Mouse (Mus musculus) cerebellum, postnatal 14 days (tissue): ENCODE data around the gene Vps29.

Experiments
- DNase-seq, 2 experiments: peaks; one replicate each; pipeline ENCODE4 v3.0.0; 2021; ENCODE audit warnings: mixed read lengths in 2 of 2

The Vps29 gene

DNA sequence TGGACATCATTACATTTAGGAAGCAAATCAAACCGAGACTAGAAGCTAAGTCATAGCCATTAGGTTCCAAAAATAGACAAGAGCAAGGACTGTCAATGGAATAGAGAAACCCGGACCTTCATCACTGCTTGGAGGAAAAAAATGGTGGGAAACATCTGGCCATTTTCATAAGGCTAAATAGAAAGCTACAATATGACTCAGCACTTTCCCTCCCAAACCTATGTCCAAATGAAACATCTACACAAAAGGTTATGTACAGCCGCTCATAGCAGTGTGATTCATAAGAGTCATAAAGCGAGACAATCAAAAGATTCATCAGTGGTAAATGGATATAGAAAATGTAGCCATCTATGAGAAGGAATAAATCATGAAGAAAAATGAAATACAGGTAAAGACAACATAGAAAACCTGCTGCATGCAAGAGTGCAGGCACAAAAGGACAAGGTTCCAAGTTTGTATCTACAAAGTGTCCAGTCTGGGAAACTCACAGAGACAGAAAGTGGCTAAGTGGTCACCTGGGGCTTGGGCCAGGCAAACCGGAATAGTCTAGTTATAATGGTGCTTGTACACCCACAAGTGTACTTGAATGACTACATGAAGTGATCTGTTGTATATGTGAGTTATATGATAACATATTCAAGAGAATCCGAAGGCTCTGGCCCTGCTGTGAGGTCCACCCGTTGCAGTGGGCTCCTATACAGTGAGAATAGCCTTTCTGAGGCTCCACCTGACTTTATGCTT is 17.4 kb upstream of the Vps29 start:
- no peak for DNase-seq

DNA sequence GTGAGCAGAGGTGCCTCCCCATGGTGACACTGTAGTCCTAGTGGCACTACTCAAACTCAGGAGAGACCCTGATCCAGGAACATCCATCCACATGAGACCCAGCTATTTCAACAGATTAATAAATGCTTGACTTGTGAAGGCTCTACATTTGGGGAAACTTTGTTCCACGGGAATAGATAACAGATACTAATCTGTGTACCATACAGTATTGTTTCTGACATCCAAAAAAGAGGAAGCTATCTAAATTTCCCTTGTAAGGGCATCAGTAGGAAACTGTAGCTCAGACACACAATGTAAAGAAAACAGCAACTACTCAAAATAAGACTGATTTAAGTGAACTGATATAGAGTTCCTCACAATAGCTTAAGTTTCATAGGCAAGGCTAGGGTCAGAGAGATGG is 11.3 kb upstream of the Vps29 start:
- no peak for DNase-seq

DNA sequence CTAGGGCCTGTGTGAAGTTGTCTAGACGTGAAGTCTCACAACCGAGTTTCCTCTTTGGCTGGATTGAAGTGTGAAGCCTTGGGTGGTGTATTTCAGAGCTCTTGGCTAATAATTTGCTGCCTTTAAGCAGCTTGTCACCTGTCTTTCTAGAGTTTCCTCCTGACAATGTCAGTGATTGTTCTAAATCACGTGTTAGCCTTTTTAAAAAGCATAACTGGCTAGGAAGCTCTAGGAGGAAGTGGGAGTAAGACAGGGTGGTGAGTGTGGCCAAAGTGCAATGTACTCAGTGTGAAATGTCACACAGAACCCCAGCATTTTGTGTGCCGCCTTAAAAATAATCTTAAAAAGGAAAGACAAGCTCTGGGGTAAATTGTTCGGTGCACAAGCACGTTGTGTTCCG is 10.4 kb upstream of the Vps29 start:
- DNase-seq: no peak

DNA sequence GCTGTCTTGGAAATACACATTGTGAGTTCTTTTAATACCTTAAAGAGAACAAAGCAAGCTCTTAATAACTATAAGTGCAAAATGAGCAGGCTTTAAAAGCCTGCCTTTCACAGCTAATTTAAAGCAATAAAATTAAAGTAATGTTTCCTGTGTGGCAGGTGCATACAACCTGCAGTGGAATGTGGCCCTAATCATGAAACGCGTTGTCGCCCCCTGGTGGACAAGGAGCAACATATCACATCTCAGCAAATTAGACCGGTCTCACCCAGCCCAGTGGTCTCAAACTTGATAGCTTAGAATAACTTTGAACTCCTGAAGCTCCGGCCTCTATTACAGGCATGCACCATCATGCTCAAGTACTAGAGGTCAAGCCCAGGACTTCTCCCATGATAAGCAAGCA is 9.9 kb upstream of the Vps29 start:
- peak; percentile 90 to 91 for DNase-seq

DNA sequence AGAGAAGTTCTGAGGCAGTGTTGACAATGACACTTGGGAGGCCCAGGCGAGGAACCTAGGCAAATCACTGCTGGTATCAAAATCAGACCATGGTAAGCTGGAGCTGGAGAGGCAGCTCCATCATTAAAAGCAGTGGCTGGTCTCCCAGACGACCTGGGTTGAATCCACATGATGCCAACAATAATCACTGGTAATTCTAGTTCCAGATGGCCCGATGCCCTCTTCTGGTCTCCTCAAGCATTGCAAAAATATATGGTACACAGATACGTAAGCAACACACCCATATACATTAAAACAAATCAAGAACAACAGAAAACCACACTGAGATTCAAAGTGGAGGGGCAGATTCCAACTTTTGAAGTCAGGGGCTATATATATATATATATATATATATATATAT is 8.4 kb upstream of the Vps29 start:
- DNase-seq: peak; percentile 43 to 50

DNA sequence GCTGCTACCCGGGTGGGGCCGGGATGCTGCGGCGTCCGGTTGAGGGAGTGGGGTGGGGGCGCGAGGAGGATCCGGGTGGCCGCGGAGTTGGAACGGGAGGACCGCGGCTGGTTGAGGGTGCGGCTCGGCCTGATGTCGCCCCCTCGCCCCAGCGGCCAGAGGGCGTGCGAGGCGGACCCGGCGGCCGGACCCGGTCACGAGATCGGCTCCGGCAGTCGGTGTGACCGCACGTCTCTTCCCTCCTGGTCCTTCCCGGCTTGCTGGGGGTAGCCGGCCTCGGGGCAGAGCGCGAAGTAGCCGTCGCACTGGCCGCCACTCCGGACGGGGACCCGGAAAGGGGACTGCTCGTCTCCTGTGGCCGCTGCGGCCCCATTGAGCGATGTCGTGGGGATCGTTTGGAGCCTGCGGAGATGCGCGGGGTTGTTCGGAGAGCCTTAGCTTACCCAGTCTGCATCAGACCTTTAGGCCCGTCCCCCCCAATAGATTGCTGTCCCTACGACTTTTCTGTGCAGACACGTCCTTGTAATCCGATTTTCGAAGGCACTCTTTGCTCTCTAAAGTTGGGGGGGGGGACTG is 411 bp downstream of the Vps29 start:
- DNase-seq: no peak

DNA sequence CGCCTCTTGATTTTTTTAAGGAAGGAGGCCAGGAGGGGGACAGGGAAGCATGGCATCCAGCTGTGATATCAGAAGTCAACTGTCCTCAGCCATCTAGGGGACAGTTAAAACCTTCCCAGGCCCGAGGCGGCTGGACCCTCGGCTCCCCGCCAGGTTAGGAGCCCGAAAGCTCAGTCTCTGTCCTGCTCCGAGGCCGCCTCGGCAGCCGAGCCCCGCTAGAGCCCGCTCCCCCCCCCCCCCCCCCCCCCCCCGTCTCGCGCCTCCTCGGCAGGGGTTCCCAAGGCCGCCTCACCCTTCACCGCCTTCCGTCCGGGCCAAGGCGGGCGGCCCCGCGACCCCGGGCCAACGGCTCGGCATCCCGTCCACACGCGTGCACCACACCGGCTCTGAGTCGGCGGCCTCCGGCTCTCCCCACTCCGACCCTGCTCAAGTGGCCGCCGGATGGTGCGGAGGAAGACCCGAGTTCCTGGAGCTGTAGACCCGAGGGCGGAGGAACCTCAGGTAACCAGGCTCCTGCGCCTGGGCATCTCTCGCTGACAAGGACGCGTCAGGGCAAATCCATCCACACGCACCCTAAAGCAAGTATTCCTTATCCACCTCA is 17.5 kb downstream of the Vps29 start, which contains the start of gene Gpn3:
Gpn3 (plus strand) TSS at position 286 of the 601 bp plus-strand sequence.
- DNase-seq: peak in 1 of 2 experiments; percentile 70

DNA sequence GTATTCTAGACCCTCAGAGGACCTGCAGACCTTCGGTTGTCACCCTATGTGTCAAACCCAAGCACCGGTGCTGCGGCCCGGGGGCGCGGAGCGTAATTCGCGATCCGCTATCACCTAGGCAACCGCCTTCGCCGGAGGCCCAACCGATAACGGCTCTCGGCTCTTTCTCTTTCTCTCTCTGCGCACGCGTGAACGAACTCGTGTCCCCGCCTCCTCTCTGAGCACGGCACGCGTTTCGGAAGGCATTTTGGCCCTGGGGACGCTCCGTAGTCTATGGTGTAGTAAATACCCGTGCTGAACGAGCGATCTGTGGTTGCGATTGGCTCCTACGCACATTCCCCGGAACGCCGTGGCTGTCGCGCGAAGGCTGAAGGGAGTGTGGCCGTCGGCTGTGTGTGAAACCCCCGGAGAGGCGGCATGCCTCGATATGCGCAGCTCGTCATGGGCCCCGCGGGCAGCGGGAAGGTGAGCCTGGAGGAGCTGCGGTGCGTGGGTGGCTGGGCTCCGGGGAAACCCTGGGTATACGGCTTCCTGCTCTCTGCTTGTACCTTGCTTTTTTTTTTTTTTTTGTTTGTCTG is 18.1 kb downstream of the Vps29 start, which contains the start of gene Fam216a:
Fam216a (minus strand) TSS at position 173 of the 578 bp plus-strand sequence.
- peak; percentile 99 for DNase-seq

DNA sequence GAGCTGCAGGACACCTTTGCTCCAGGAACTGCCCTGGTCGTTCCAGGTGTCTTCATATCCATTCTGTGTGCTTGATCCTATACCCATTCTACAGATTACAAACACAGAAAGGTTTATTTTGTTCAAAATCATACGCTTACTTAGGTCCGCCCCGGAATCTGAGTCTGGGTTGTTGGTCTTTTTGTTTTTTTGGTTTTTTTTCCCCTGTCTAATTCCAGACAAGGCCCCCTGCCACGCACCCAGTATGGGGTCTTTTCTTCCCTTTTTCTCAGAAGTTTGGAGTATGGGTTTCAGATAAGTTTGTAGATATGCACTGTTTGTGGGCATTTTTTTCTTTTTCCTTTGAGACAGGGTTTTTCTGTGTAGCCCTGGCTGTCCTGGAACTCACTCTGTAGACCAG is 18.7 kb downstream of the Vps29 start:
- DNase-seq: peak; percentile 28 to 62

DNA sequence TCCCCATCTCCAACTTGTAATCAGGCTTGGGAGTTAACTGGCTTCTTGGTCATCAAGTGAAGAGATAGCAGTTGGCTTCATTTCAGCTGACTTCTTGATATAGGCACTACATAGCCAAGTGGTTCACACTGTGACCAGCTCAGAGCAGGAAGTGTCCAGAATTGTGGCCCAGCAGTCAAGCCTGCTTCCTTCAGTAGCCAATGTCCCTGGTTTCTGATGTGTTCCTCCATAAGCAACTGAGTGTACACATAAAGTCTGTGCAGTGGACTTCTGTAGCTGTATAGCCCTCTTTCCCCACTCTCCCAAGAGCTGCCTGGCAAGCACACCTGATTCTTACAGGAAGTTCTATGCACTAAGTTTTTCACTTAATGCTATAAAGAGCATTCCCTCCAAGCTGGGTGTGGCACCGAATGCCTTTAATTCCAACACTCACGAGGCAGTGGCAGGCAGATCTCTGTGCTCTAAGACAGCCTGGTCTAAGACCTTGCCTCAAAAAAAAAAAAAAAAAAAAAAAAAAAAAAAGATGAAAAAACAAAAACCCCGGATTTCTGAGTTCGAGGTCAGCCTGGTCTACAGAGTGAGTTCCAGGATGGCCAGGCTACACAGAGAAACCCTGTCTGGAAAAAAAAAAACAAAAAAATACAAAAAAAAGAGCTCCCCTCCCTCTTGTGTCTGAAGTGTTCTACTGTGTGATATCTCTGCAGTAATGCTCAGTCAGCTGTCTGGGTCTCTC is 23.1 kb downstream of the Vps29 start:
- no peak for DNase-seq

DNA sequence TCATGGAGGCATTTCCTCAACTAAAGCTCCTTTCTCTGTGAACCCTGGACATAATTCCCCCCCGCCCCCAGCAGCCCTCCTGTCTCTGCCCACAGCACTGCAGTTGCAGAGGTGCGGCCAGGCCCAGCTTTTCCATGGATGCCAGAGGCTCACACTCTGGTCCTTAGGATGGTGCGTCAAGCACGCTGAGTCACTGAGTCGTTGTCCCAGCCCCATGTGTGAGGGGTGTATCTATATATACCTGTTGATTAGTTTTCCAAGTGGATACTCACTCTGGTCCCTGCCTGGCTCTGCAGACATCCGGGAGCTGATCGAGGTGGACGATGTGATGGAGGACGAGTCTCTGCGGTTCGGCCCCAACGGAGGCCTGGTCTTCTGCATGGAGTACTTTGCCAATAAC is 24.0 kb downstream of the Vps29 start:
- no peak for DNase-seq

DNA sequence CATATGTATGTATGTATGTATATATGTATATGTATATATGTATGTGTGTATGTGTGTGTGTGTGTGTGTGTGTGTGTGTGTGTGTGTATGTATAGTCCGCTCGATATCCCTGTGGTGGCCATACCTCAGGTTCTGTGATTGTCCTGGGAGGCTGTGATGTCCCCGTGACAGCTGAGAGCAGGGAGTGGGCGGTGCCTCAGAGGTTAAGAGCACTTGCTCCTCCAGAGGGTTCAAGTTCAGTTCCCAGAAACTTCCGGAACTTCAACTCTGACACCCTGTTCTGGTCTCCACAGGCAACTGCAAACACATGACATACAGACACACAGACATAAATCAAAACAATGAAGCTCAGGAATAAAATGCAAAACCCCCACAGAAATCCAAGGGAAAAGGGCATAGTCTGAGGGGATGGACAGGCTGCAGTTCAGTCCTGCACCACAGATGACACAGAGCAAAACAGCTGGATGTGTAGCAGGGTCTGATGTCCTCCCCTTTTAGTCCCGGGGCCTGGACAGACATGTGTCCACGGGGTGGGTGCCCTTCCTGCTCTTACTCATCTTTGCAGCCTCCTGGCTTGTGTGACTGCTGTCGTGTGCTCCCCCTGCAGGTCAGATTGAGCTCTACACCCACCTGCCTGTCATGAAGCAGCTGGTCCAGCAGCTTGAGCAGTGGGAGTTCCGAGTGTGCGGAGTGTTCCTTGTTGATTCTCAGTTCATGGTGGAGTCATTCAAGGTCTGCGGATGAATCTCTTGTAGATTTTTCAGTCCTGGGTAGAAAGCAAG is 25.4 kb downstream of the Vps29 start:
- DNase-seq: peak; percentile 83 to 93

DNA sequence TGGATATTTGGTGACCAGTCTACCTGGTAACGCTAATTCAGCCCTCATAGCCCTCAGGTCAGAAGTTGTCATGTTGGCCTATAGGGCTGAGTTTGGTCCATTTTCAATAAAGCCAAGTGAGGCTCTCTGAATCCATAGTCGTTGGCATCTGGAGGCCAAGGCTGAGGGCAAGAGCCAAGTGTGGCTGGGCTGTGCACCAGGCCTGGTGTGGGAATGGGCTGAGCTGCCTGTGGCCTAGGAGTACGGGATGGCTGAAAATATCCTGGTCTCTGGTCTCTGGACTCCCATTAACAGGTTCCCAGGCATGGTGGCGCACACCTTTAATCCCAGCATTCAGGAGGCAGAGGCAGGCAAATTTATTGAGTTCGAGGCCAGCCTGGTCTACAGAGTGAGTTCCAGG is 35.8 kb downstream of the Vps29 start:
- peak in 1 of 2 experiments; percentile 45 for DNase-seq

DNA sequence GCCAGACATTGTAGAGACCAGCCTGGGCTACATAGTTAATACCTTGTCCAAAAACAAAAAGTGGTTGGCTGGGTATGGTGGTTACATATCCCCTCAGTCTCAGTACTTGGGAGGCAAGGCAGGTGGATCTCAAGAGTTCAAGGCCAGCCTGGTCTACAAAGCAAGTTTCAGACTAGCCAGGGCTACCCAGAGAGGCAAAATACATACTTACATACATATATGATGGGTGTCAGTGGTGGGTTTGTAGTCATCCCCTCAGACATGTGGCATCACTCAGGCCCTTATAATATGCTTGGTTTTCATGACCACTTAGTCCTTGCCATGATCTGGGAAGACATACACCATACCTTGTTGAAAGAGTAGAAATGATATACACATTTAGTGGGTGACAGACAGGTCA is 36.5 kb downstream of the Vps29 start:
- DNase-seq: no peak

DNA sequence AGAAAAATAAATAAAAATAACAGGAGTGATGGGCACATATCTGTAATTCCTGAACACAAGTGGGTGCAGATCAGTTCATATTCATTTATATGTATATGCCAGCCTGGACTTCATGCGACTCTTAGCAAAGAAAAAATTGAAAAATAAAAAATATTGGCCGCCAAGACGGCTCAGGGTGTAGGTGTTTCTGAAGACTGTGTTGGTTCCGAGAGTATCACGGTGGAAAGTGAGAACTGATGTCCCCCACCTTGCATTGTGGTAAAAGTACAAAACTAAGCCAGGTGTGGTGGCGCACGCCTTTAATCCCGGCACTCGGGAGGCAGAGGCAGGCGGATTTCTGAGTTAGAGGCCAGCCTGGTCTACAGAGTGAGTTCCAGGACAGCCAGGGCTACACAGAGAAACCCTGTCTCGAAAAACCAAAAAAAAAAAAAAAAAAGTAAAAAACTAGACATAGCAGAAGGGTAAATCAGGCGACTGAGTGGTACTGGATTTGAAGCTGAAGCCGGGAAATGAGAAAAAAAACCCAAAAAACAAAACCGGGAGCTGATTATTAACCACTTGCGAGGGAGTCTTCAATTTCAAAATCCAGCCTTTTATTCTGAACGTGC is 37.1 kb downstream of the Vps29 start:
- no peak for DNase-seq

DNA sequence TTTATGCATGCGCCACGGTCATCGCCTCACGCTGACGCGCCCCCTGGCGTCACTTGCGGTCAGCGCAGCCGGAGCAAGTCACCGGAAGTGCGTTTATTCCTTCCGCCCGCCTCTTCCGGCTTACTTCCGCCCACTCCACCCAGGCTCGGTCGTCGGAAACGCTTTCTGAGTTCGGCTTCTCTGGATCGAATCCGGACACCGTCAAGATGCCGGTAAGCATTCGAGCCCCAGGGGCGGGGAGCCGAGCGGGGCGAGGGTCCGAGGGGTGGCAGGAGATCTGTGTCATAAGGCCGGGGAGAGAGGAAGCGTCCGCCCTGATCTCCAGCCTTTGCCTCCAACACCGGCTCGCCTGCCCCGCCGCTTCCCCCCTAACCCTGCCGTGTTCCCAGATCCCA is 37.6 kb downstream of the Vps29 start, which contains the start of gene Arpc3:
Arpc3 (plus strand) TSS at position 93 of the 395 bp plus-strand sequence.
- peak; percentile 97 for DNase-seq

DNA sequence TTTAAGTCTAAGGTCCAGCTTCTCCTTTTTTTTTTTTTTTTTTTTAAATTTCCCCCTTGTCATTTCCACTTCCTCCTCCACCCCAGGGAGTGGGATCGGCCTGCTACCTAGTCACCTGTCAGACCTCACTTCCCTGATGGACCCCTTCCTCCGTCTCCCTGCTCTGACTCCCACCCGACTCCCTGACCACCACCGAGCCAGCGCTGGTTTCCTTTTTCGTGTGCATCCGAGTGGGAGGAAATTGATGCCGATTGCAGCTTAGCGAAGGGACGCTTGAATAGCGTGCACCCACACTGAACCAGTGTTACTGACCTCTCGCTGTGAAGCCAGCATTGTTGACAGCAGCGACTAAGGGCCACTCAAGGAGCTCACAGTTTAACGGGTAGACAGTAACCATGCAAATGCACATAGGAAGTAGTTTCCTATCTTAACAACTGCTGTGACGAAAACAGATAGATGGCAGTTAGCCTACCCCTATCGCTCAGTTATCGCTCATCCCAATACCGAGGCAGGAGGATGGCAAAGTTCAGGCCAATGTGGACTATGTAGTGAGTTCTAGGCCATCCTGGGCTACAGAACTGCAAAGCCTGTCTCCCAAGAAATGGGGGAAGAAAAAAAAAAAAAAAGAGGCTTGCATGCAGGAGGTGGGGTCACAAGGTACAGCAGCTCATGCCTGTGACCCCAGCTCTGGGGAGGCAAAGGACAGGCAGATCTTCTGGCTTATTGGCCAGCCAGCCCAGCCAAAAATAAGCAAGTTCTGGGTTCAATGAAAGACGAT is 38.2 kb downstream of the Vps29 start:
- peak; percentile 35 to 49 for DNase-seq

DNA sequence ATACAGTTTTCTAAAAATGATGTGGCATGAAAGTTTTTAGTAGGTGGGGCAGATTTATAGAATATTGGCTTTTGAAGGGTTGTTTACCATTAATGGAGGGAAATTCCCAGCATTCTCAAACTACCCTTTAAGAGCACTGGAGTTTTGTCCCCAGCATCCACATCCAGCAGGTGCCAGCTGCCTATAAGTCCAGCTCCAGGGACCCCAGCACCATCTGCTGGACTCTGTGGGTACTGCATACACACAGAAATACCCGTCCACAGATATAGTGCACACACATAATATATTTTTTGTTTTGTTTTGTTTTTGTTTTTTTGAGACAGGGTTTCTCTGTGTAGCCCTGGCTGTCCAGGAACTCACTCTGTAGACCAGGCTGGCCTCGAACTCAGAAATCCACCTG is 39.7 kb downstream of the Vps29 start:
- DNase-seq: peak; percentile 82 to 91

DNA sequence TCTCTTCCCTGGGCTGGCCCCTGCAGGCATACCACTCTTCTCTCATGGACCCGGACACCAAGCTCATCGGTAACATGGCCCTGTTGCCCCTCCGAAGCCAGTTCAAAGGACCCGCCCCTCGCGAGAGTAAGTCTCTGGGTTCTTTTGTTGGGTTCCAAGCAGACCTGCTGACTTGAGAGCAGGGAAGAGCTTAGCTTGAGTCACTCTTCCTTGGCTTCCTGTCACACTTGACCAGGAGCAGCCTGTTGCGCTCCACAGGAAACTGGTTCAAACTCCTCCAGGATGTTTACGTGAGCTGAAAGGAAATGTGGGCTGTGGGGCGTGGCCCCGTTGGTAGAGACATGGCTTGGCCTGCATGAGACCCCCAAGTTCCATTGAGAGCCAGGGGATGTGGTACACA is 42.6 kb downstream of the Vps29 start:
- DNase-seq: no peak

DNA sequence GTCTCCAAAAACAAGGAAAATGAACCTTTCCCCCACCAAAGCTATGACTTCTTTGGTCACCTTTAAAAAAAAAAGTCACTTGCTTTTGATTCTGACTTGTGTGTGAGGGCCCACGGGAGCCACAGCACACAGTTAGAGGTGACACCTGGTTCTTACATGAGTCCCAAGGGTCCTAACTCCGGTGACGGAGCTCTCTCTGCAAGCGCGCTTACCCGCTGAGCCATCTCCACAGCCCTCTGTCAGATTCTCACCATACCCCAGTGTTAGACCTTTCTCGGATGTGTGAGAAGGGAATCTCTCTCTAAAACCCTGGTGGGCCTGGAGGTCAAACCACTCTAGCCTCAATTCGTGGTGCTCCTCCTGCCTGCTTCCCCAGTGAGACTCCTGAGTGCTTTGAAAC is 43.3 kb downstream of the Vps29 start:
- no peak for DNase-seq

DNA sequence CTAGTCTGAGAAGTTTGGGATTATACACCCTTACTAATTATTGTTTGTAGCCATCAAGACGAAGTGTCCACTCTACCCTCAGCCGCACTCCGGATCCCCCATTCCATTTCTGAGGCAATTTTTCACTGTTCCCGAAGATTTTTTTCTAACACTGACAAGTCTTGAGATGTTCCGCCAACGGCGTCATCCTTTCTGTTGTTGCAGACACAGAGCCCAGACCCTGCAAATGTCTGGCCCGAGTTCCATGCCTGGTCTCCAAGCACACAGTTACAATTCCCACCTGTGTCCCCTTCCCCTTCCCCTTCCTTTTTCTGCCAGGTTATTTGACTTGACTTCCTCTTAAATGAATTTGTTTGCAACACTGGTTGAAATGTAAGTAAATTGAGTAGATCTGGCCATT is 45.7 kb downstream of the Vps29 start:
- no peak for DNase-seq
